Mouse (Mus musculus): ENCODE measurements around the gene Trpc4ap.

GRCm38 (mm10) chr2:155728742-155729141, 36.6 kb upstream of the Trpc4ap start:
- no peak for TF ChIP-seq CTCF (IDR thresholded peaks at IDR 0.05; ENCODE audit: extremely low read depth, insufficient read length, insufficient replicate concordance, low read depth, low read length)
- TF ChIP-seq POLR2A (IDR thresholded peaks at IDR 0.05; ENCODE audit: low read depth, low read length): no peak
